Mouse (Mus musculus): ENCODE results near the gene Smg9.

The Smg9 gene

DNA sequence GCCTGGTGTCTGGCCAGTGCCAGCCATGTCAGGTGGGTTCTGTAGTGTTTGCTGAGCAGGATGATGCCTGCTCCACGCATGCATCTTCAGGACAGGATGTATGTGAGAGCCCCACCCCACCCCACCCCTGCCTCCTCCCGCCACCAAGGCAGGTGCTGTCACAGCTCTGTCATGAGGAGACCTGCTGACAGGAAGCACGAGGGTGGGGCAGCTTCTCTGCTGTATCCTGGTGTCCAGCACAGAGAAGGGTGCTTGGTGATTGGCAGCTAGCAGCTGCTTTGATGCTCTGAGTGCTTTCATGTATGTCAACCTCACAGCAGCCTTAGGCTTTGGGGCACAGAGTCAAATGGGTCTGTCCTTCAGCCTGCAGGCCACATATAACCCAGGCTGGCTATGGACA is 14.2 kb downstream of the Smg9 start:
- peak; percentile 74 to 80 for DNase-seq

DNA sequence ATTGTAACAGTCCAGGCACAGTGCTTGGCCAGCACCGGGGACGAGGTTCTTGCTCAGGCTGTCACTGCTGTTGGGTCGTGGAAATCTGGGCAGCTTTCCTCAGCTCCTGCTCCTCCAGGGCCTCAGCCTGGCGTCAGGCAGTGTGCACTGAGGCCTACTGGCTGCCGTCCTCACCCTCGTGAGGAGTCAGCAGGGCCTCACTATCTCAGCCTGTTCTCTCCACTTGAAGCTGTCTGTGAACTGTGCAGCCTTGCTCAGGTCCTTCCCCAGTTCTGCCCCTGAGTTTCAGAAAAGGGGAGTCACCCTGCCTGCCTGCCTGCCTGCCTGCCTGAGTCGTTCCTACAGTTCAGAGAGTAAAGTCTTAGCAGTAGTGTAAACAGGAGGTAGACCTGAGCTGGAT is 15.8 kb downstream of the Smg9 start:
- DNase-seq: no peak

DNA sequence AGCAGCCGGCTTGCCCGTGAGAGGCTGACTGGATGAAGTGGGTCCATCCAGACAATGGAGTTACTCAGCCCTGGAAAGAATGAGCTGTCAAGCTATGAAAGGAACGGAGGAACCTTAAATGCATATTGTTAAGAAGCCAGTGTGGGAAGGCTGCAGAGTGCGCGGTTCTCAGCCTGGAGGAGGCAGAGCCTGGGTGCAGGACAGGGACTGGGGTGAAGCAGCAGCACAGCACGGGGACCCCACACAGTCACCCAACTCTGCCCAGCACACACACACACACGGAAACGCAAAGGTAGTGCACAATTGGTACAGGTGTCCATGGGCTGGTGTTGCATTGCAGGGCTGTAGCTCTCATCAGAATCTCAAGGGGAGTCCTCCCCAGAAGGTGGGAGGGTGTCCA is 20.2 kb downstream of the Smg9 start:
- DNase-seq: no peak

DNA sequence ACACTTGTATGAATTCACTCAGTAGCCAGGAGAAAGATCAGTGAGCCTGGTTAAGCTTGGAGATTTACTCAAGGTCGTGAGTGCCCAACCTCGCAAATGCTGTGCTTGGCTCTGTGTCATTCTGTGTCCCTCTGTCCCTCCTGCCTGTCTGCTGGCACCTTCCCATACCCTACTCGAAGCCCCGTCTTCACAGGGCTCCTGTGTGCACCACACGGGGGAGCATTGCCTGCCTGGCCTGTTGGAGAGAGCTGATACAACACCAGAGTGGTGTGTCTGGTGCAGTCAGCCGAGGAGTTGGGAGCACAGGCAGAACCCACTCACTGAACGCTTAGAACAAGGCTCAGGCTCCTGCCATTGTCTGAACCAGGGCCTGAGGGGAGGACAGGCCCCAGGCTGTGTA is 22.2 kb downstream of the Smg9 start:
- DNase-seq: no peak

DNA sequence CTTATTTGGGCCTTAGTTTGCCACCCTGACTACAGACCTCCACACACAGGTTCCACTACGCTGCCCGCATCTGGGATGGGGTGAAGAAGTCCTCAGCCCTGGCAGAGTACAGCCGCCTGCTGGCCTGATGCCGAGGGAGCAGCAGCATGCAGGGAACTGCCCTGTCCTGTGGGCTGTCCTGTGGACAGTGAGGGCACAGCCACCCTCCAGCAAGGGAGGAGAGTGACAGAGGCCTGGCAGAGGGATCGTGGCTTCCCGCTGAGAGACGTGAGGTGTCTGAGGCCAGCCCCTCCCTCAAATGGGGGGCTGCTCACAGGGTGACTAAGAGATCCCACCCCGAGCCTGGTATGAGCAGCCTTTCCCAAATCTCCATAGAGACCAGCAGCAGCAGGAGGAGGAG is 22.8 kb downstream of the Smg9 start:
- no peak for DNase-seq

DNA sequence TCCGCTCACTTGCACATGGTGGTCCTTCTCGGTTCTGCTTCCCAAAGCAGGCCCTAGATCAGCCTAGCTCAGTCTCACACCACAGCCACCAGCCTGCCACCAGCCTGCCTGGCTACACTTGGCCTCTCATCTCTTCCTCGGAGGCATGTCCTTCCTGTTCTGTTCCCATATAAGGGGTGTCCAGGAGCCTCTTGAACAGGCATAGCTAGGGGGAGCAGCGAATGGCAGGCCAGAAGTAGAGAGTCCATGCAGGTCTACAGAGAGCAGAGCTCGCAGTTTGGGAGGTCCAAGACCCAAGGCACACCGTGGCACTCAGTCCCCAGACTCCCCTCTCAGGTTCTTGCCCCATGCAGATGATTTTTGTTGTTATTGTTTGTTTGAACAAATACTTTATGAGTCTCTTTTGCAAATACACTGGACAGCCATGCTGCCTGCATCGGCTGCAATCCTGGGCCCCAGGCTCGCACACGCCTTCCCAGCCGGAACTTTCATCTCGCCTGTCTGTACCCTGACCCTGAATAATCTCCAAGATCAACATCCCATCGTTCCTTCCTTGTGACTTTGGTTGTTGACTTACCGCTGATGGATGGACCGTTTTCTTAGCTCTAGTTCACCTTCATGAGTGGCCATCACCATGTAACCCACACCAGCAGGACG is 23.8 kb downstream of the Smg9 start:
- DNase-seq: no peak

DNA sequence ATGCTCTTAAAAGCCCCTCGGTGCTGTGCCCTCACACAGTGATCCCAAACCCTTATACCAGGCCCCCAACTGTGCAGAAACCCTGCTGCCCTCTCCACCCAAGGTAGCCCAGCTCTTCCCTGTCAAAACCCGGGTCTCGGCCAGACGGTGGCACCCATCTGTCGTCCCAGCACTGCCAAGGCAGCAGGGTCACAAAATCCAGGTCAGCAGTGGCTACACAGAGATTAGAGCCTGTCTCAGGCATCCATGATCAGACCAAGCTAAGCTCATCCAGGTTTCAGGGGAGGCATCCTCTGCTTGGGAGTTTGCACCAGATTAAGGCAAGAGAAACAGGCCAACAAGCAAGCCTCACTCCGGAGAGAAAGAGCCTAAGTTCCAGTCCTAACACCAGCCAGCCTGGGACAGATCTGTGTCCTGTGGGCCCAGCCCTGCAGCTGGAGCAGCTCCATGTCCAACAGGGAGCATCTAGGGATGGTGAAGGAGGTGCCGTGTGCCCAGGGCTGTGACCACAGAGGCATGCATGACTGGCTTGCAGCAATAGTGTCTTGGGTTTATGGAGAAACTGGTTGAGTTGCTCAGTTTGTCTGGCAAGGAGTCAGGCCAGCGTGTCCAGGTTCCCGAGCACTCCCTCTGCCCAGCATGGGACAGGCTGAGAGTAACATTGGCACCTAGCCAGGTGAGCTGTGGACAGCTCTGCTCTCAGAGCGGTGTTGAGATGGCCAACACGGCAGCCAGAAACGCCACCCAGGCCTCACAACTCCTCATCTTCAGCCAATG is 24.7 kb downstream of the Smg9 start:
- no peak for DNase-seq

DNA sequence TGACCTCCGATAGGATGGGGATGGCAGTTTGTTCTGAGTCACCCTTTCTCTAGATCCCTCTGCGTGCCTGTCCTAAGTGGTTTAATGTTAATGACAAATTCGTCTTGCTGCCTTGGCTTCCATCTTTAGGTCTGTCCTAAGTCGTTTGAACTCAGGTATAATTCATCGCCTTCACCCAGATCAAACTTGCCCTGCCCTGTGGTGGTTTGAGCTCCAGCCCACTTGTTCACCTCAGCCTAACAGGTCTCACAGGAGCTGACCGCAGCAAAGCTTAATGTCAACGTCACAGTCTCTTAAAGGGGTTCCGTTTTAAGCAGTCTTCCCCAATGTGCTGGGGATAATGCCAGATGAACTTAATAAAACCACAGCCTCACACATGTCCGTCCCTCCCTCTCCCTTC is 26.5 kb downstream of the Smg9 start:
- no peak for DNase-seq

DNA sequence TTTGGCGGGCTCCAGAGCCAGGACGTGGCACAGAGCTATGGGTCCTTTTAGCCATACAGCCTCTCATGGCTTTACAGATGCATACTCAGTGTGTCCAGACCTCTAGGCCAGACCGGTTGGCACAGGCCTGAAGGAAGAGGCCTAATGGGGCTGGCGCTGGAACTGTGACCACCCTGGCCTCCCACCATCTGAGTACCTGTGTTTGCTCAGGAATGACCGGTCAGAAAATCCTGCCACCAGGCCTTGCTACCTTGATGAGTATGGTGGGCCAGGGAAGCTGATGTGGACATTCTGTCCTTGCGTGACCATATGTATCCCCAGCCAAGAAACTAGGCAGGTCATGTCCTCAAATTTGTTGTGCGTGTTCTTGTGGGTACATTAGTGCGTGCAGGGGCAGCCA is 27.7 kb downstream of the Smg9 start:
- DNase-seq: no peak

DNA sequence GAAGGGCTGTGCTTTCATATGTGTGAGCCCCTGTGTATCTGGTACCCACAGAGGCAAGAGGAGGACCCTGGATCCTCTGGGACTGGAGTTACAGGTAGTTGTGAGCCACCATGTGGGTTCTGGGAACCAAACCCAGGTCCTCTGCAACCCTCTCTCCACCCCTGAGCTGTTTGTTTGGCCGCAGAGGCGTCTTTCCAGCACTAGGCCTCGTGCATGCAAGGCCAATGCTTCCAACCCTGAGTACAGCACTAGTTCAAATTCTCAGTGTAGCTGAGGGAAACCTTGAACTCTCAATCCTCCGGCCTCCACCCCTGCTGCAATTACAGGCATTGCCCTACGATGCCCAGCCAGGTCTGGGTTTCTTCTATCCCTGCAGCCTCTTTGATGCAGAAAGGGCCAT is 29.3 kb downstream of the Smg9 start:
- DNase-seq: no peak

DNA sequence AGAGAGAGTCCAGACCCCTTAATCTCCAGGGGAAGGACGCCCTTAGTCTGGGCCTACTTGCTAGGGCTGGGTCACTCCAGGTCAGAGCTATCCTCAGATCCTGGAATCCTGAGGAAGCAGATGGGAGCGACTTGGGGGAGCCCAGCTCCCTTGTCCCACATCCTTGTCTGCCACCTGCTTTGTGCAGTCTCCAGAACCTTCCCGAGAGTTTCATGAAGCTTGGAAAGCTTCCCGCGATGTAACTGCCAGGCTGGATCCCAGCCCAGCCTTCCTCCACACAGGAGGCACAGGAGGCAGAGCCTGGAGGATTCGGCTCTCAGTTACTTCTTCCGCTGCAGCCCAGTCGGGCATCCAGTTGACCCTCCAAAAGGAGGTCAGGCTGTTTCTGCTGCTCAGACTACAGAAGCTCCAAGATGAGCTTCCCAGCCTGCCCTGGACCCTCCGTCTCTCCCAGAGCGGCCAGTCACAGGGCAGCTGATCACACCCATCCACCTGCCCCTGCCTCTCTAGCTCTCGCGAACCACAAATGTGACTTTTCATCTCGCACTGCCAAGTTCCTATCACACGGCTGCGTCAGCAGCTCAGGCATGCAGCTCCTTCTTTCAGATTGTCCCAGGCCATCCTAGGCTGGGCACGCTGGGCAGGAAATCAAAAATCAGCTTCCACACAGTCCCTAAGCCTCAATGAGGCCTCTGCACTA is 30.1 kb downstream of the Smg9 start:
- DNase-seq: no peak

DNA sequence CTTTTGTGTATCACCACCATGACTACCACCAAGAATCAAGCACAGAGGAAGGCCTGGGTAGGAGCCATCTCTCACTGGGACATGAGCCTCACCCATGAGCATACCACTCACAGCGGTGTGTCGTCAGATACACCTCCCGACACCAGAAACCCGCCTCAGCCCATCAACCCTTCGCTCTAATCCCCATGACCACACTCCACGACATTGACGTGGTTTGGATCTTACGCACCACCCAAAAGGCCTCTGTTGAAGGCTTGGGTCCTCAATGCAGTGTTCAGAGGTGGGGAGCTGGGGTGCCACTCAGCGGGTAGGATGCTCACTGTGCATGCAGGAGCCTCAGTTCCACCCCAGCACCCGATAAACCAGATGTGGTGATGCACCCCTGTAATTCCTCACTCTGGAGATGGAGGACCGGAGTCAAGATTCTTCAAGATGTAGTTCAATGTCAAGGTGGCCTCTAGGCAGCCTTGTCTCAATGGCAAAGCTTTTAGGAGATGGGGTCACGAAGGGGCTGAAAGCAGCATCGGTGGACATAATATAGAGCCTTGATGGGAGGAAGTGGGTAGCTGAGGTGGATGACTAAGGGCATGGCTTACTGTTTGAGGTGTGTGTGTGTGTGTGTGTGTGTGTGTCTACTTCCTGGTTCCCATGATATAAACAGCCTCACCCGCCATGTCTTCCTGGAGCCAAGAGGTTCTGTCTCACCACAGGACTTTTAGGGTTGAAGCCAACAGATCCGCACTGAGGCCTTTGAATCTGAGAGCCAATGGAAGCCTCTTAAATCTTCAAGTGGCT is 31.3 kb downstream of the Smg9 start:
- DNase-seq: no peak

DNA sequence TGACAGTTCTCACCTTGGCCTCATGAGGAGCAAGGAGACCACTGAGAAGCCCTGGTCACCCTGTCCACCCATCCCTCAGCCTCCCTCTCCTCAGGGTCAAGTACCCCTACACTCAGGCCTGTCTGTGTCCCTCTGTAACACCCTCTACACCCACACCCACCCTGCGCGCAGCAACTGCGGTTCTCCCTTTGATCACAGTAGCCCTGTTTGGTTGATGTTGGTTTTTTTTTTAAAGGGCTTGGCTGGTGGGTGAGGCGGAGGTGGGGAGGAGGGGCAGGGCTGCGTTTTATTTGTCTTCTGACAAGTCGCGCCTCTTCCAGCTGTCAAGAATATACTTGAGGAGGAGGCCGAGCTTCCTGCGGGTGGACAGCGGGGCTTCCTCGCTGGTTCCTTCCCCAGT is 32.3 kb downstream of the Smg9 start:
- no peak for DNase-seq

DNA sequence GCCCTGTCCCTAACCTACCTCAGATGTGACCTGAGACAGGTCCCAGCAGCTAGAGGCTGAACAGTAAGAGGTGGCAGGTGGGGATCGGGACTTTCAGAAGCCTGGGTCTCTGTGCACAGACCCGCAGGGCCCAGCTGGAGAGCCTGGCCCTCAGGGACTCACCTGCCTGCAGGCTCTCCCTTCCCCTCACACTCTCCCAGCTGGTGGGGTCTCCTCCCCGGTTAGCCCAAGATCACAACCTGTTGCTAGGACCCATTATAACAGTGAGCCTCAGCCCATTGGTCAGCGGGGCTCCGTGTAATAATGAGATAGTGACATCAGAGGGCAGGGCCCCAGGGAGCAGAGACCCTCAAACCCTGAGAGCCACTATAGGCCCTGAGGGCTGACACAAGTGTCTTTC is 35.9 kb downstream of the Smg9 start:
- DNase-seq: no peak

DNA sequence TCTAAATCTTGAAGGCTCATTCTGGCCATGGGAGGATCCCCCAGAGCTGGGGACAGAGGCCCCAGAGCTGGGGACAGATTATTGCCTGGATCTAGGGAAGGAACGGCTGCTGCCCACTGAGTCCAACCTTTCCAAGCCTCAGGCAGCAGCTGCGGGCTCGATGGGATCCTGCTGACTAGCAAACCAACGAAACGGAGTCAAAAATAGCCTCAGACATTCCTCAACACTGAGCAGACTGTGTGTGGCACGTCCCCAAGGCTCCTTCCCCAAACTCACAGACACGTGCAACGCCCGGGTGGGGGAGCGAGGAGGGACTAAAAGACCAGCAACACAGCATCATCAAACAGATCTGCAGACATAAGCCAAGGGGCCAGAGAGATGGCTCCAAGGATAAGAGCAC is 38.6 kb downstream of the Smg9 start:
- no peak for DNase-seq

DNA sequence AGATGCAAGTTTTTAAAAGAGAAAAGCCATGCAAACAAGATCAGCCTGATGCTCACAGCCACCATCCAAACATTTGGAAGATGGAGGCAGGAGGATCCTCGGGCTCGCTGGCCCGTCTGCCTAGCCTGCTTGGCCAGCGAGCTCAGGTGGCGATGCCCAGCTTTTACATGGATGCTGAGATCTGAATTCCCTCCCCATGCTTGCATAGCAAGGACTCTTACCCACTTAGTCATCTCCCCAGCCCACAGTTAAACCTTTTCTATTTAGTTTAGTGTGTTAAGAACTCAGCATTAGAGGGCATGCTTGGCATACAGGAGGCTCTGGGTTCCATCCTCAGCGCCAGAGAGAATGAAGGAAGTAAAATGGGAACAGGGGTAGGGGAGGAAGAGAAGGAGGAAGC is 39.8 kb downstream of the Smg9 start:
- DNase-seq: no peak

DNA sequence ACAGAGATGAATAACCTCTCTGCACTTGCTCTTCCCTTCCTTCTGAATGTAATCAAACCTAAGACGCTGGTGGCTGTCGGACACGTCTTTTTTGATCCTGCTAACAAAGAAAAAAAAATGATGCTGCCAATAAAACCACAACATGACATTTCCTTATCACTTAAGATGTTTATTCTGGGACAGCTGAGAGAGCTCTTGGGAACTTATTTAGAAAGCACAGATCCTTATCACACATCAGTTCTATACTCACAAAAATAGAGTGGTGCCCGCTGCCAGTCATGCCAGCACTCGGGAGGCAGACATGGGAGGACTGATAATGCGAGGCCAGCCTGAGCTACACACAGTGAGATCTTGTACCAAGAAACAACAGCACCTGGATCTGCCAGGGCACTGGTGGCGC is 40.5 kb downstream of the Smg9 start:
- DNase-seq: no peak

DNA sequence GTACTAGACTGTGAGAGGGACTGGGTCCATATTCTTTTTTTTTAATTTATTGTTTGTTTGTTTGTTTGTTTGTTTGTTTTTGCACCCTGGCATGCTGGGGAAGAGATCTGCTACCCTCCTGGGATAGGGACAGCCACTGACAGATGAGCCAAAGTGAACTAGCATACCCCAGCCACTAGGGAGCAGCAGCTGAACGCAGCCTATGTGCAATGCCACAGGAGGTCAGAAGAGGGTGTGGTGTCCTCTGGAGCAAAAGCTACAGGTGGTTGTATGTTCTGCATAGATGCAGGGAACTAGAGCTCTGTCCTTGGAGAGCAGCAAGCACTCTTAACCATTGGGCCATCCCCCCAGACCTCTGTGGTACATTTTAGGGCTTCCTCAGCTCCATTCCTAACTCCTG is 42.4 kb downstream of the Smg9 start:
- peak; percentile 86 to 89 for DNase-seq

DNA sequence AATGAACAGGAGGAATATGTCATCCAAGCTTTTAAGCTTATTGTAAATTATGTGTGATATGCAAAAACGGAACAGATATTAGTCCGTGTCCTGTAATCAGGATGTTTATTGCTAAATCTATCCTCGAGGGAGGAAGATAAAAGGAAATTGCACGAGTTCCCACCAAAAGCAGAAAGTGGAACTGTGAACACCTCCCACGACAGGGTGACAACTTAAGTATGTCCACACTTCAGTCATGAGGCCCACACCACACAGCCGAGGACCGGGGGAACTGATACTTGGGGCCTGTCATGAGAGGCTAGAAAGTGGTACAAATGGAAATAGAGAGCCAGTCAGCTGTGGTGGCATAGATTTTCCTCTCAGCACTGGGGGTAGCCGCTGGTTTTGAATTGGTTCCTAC is 42.9 kb downstream of the Smg9 start:
- DNase-seq: peak; percentile 85 to 88

DNA sequence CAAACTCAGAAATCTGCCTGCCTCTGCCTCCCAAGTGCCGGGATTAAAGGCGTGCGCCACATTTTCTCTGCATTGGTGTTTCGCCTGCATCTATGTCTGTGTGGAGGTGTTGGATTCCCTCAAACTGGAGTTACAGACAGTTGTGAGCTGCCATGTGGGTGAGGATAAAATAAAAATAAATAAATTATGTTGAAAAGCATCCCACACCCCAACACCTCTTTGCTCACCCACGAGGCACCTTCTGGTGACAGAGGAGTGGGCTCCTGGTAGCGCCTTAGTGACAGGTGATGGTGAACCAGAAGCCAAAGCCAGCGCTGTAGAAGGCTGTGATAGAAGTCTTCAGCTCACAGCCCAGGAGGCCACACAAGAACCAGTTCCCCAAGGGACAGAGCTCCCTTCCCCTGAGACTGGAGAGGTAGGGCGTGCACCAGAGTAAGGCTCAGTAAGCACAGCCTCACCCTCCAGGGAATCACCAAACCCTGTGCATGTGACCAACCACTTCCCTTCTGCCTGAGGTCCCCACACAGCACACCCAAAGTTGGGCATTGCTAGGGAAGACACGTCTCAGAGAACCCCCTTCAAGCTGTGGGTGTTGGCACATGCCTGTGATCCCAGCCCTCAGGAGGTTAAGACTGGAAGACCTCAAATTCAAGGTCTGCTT is 46.0 kb downstream of the Smg9 start:
- peak; percentile 96 to 98 for DNase-seq

DNA sequence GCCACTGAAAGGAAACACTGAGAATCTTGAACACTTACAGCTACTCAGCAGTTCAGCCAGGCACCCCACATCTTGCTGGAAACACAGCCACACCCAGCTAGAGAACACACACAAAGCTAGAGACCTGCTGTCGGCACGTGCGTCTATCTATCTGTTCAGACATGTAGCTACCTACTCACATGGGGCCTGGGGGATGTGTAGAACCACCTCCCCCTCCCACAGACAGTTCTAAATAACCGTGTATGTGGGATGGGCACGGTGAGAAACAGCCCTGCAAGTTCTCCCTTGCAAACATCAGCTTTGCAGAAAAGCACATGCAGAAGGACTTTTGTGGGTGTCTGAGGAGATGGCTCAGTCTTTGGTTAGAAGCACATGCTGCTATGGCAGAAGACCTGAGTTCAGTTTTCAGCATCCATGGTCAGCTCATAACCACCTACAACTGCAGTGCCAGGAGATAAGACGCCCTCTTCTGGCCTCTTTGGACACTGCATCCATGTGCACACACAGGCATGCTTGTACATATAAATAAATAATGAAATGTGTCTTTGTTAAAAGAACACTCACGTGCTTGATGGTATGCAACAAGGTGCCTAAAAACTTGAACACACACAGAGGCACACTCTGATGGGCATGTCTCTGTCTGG is 47.4 kb downstream of the Smg9 start:
- peak; percentile 52 to 58 for DNase-seq

DNA sequence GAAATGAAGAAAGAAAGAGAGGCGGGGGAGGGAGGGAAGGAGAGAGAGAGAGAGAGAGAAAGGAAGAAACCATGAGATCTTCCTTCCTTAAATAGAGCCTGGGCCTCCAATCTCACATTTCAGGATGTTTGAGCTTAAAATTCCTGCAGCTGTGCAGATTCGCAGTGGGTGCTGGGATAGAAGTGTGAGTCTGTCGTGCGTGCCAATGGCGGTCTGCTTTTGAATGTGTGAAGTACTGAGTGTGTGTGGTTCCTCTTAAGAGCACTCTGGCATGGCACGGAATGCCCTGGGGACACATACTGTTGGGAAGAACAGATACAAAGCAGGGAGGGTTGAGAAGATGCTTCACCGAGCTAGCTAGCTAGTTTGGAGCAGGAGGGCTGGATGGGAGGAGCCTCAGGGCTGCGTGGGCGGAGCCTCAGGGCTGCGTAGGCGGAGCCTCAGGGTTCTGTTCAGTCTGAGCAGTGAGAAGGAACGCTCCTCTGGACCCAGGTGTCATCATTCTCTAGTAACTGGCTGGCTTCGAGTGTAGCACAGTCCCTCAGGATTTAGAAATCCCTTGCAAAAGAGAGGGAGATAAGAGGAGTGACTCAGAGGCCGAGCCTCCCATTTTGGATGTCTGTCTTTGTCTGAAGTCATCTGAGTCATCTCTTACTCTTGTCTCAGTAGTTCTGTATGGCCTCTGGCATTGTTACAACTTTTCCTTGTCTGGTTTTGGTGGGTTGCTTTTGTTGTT is 49.5 kb downstream of the Smg9 start:
- peak; percentile 55 to 58 for DNase-seq

Measured in B cell, adult 2 months (primary cell).